Mouse (Mus musculus) 3134 (cell line): ENCODE results near the gene Nalcn.
"Not testable (repeated sequence)": the region's sequence is repeated elsewhere in the genome, so short reads cannot be mapped to it uniquely, and the experiment has no call there.

Source experiments
- DNase-seq: peaks from one replicate; pipeline ENCODE4 v3.0.0-alpha.2; 2011; ENCODE audit warnings: low spot score; ENCODE audit not compliant: insufficient read length; ENCODE audit errors: extremely low read depth

Gene Nalcn

DNA sequence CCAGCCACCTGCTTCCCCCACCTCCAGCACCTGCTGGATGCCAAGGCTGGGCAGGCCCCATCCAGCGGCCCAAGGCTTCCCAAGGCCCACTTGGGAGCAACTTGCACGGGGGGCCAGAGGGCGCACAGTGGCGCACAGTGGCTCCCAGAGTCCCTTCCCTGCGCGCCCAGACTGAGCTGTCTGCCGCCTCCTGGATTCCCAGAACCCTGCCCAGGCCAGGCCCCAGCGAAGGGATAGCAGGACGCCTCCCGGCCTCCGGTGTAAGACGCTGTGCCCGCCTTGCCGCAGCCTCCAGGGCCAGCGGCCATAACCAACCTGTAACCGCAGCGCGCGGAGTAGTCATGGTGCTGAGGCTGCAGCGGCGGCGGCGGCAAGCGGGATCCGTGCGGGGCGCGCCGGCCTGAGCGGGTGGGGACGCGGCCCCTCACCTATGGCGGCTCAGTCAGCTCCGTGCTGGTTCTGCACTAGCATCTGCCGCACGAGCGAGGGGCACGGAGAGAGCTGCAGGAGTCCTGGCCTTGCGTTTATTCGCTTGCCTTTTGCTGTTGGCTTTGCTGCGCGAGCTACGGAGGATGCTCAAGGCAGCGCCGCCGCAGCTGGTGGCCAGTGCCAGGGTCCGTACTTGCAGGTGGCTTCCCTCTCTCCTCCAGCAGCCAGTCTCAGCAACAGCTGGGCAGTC is at the start of gene Nalcn:
TSS of gene Nalcn (minus strand) at position 644 of the 679 bp plus-strand sequence.
- no peak for DNase-seq

DNA sequence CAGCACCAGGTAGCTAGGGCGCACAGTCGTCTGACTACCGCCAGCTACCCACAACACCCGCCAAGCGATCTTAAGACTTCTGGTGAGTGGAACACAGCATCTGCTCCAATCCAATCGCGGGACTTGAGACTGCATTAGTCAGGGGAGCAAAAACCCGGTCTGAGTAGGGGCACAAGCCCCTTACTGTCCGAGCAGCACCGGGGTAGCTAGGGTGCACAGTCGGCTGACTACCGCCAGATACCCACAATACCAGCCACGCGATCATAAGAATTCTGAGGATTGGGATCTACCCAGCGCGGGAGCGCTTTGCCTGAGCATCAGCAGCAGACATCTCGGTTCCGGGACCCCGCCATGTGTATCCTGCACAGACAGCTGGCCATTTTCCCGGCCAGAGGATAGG is 44.1 kb upstream of the Nalcn start:
- not testable (repeated sequence) for DNase-seq

DNA sequence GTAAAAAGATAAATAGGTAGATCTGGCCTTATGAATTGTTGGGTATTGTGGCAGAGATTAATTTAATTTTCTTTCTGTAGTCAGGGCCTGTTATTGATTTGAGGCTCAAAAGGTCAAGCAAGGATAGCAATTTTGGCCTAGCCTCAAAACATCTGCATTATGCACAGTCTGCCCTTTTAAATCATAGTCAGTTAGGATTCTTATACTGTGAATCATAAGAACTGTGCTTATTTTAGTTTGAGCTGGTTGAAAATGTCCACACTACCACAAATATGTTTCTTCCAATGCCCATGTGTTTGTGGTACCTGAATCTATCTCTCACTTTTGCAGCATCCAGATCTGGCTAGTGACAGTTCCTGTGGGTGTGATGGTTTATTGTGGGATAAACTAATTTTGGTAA is 37.5 kb upstream of the Nalcn start:
- DNase-seq, result no peak

DNA sequence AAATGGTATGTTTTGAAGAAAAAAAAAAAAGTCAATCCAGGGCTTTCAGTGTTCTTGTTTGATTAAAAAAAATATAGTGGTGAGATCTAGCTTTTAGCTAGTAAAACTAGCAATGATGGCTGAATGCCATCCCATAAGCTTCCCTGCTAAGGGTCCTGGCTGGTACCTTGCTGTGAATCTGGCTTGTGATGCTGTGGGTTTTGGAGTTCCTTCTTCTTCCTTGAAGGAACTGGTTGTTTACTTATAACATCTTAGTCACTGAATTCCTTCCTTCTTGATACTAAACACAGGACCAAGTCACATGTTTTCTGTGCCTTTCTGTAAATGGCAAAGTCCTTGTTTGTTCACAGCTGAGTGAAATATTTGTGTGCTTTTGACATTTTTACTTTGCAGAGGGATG is 36.3 kb upstream of the Nalcn start:
- DNase-seq, result no peak

- DNase-seq, result no peak
Measured at GRCm38 (mm10) chr14:123662386-123662785, 35.4 kb upstream of the Nalcn start.

GRCm38 (mm10) chr14:123661091-123661491 is 34.1 kb upstream of the Nalcn start:
- DNase-seq, result no peak

- DNase-seq, result no peak
Measured at GRCm38 (mm10) chr14:123659921-123660385, 33.0 kb upstream of the Nalcn start, which contains the start of gene Itgbl1. Gene Itgbl1 (plus strand): TSS chr14:123659971.

DNA sequence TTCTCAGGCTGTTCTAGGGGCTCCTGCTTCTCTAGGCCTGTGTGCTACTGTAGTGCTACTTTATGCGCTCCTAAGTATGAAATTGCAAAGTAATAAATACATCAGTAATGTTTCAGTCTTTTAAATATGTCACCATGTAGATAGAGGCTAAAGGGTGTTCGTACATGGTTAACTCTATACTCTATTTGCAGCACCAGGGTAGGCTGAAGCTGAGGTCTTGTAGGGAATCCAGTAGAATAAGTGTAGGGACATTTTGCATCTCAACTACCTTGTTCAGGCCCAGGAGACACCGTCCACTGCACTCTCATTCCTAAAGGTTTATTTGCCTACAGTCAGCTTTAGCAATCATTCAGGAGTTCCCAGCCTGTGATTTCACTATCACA is 227 bp upstream of the Nalcn start:
- no peak for DNase-seq

DNA sequence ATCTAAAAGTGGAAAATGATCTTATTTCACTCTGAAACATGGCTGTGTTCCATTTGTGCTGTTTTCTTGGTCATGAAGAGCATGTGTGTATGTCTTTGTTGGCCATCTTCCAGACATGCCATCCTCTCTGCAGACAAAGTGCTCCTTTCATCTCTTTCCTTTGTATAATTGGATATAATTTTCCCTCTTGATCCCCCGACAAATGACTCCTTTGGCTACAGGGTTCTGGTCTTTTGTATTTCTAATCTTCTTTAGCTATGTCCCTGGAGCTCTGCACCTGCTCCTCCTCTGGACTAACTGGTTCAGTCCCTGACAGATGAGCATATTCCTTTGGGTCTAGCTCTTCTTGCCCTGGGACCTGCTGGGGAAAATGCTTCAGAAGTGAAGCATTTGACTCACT is 4.0 kb downstream of the Nalcn start:
- no peak for DNase-seq

GRCm38 (mm10) chr14:123595265-123595664 is 31.7 kb downstream of the Nalcn start:
- DNase-seq, result no peak

DNA sequence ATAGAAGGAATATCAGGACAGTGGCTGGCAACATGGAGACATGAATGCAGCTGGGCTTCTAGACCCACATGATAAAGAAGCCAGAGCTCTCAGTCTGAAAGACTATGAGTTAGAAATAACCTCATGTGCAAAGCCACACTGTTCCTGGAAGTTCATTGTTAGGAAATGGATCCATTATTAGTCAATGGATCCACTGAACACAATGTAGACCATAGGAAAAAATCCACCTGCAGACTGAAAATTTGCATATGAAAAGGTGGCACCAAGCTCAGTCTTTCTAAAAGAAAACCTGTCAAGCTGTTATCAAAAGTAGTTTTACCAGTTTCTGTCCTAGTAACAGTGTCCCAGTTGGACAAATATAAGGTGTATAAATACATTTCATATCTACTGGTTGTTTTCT is 39.5 kb downstream of the Nalcn start:
- no peak for DNase-seq

GRCm38 (mm10) chr14:123582433-123582832 is 44.5 kb downstream of the Nalcn start:
- DNase-seq, result no peak

GRCm38 (mm10) chr14:123575356-123575755 is 51.6 kb downstream of the Nalcn start:
- DNase-seq, result no peak

GRCm38 (mm10) chr14:123574936-123575335 is 52.0 kb downstream of the Nalcn start:
- DNase-seq, result no peak

GRCm38 (mm10) chr14:123566599-123566998 is 60.3 kb downstream of the Nalcn start:
- DNase-seq, result no peak

DNA sequence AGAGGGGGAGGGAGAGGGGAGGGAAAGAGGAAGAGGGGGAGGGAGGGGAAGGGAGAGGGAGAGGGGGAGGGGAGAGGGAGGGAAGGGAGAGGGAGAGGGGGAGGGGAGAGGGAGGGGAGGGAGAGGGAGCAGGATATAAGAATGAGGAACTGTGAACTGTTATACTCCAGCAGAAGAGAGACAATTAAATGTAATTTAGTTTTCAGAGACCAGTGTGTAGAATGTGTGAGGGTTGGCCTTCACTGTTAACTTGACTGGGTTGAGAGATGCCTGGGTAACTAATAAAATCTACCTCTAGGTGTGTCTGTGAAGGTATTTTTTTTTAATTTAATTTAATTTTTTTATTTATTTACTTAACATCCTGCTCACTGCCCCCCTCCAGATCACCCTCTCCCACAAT is 71.4 kb downstream of the Nalcn start:
- DNase-seq, result no peak

- DNase-seq, result no peak
Measured at GRCm38 (mm10) chr14:123554936-123555335, 72.0 kb downstream of the Nalcn start.

DNA sequence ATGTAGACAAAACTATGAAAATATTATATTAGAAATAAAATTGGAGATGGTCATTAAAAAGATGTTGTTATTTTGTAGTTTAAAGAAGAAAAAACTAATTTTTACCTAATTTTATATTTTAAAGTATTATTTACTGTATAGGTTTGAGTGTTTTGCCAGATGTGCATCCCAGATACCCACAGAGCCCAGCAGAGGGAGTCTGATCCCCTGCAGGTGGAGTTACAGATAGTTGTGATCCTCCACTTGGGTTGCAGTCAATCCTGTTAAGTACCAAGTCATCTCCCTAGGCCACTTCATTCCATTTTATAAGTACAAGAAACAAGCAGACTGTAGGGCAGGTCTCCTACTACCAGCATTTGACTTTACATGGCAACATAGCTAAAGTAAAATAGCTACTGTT is 84.6 kb downstream of the Nalcn start:
- DNase-seq, result no peak

DNA sequence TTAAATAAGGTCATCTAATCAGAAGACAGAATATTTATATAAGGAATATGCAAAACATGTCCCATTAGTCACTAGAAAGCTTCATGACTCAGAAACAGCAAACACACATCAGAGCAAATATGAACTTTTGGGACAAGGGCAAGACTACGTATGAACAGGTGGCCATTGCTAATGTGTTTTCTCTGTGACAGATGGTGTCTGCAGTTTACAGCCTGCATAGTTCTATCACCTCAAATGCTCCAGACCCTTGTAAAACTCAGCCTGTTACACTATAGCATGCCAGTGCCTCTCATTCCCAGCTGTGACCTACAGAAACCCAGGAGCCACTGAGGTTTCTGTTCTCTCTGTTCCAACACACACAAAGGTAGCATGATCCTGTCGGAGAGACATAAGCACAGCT is 91.3 kb downstream of the Nalcn start:
- no peak for DNase-seq

GRCm38 (mm10) chr14:123533000-123533399 is 93.9 kb downstream of the Nalcn start:
- peak; percentile 38 for DNase-seq

DNA sequence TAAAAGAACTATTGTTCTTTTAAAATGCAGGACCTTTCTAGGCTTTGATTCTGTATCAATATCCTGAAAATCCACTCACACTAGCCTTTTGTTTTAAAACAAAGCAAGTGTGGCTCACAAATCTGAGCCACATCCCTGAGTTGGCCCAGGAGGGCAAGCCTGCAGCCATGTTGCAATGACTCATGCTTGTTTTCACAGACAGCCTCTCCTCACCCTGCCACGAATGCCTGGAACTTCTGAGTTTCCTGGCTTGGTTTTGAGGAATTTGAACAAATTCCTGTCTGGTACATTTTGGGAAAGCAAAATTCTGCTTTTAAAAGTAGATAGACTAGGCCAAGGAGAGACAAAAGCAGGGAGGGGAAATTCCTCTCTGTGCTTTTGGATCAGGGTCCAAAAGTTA is 95.7 kb downstream of the Nalcn start:
- DNase-seq, result peak; percentile 47

GRCm38 (mm10) chr14:123529143-123529542 is 97.8 kb downstream of the Nalcn start:
- no peak for DNase-seq
